Mouse (Mus musculus) MEL (cell line): ENCODE data around the gene Ces2e.

Source experiments
- CTCF ChIP-seq, 3 experiments: IDR thresholded peaks in 2 of 3; conservative IDR thresholded peaks in 1 of 3; 2 replicates each; pipeline ENCODE4 v1.5.1; 2011 to 2012; ENCODE audit warnings: low read length in 3 of 3, low read depth in 2 of 3, mild to moderate bottlenecking in 2 of 3, improper control_type of control experiment in 1 of 3, inconsistent platforms in 1 of 3, mixed read lengths in 1 of 3, moderate library complexity in 1 of 3; ENCODE audit not compliant: control insufficient read depth in 1 of 3, insufficient read depth in 1 of 3, poor library complexity in 1 of 3, severe bottlenecking in 1 of 3
- E2F4 ChIP-seq: IDR thresholded peaks from 2 replicates; pipeline ENCODE4 v1.6.1; 2011; ENCODE audit warnings: low read depth, low read length, improper control_type of control experiment, borderline replicate concordance
- EP300 ChIP-seq, 2 experiments: IDR thresholded peaks; 2 replicates each; pipeline ENCODE4 v1.6.1; 2011; ENCODE audit warnings: improper control_type of control experiment in 2 of 2, low read length in 2 of 2, low read depth in 1 of 2, mild to moderate bottlenecking in 1 of 2
- ETS1 ChIP-seq: IDR thresholded peaks from 2 replicates; pipeline ENCODE4 v1.6.1; 2012; ENCODE audit warnings: low read depth, mild to moderate bottlenecking, inconsistent platforms, low read length, improper control_type of control experiment, moderate library complexity
- JUND ChIP-seq: IDR thresholded peaks from 2 replicates; pipeline ENCODE4 v1.6.1; 2011; ENCODE audit warnings: low read depth, mild to moderate bottlenecking, improper control_type of control experiment, low read length
- MAFK ChIP-seq: IDR thresholded peaks from 2 replicates; pipeline ENCODE4 v1.6.1; 2011; ENCODE audit warnings: low read depth, mild to moderate bottlenecking, low read length, improper control_type of control experiment, borderline replicate concordance
- MXI1 ChIP-seq: IDR thresholded peaks from 2 replicates; pipeline ENCODE4 v1.6.1; 2011; ENCODE audit warnings: mild to moderate bottlenecking, low read depth, low read length, improper control_type of control experiment
- POLR2A ChIP-seq, 2 experiments: IDR thresholded peaks; 2 replicates each; pipeline ENCODE4 v1.6.1; 2011 to 2012; ENCODE audit warnings: low read length in 2 of 2, mild to moderate bottlenecking in 2 of 2, control low read depth in 1 of 2, improper control_type of control experiment in 1 of 2, low read depth in 1 of 2, moderate library complexity in 1 of 2; ENCODE audit not compliant: control insufficient read depth in 1 of 2, insufficient read depth in 1 of 2, poor library complexity in 1 of 2
- POLR2AphosphoS2 ChIP-seq: IDR thresholded peaks from 2 replicates; pipeline ENCODE4 v1.6.1; 2011; ENCODE audit warnings: low read length, improper control_type of control experiment
- SIN3A ChIP-seq: IDR thresholded peaks from 2 replicates; pipeline ENCODE4 v1.6.1; 2012; ENCODE audit warnings: low read length, improper control_type of control experiment, inconsistent platforms
- TAL1 ChIP-seq: IDR thresholded peaks from 2 replicates; pipeline ENCODE4 v1.6.1; 2012; ENCODE audit warnings: mild to moderate bottlenecking, inconsistent platforms, low read length, moderate library complexity, mixed read lengths
- USF2 ChIP-seq, 2 experiments: IDR thresholded peaks; 2 replicates each; pipeline ENCODE4 v1.6.1; 2011 to 2012; ENCODE audit warnings: improper control_type of control experiment in 2 of 2, low read length in 2 of 2, borderline replicate concordance in 1 of 2, inconsistent platforms in 1 of 2, low read depth in 1 of 2, mild to moderate bottlenecking in 1 of 2; ENCODE audit not compliant: insufficient read depth in 1 of 2
- ZNF384 ChIP-seq: IDR thresholded peaks from 2 replicates; pipeline ENCODE4 v1.6.1; 2012; ENCODE audit warnings: low read depth, mild to moderate bottlenecking, inconsistent platforms, low read length, improper control_type of control experiment

DNA sequence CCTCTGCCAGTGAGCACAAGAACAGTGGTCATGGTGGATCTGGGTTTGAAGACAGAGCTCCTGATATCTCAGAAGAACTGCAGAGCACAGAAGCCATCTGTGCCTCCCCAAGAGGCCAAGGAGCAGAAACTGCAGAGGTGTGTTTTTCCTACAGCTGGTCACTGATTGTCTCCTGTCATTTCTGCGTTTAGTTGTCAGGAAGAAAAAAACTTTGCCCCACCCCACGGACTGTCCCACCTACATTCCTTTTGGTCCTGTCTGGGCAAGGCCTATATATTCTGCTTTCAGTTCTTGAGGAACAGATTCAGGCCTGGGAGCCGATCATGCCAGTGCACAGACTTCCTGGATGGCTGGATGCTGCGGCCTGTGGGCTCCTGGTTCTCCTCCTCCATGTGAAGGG lies 21.0 kb downstream of the Ces2e start, which contains the start of gene Ces2f:
- TF ChIP-seq CTCF (IDR thresholded peaks at IDR 0.05 in 2 of 3, conservative IDR thresholded peaks at IDR 0.05 in 1 of 3; ENCODE audit: control insufficient read depth in 1 of 3, insufficient read depth in 1 of 3, low read depth in 2 of 3, low read length in 3 of 3, poor library complexity in 1 of 3, severe bottlenecking in 1 of 3) (no peak), POLR2A (IDR thresholded peaks at IDR 0.05; ENCODE audit: control insufficient read depth in 1 of 2, insufficient read depth in 1 of 2, low read depth in 1 of 2, low read length in 2 of 2, poor library complexity in 1 of 2) (no peak), SIN3A (no peak), USF2 (IDR thresholded peaks at IDR 0.05; ENCODE audit: borderline replicate concordance in 1 of 2, insufficient read depth in 1 of 2, low read depth in 1 of 2, low read length in 2 of 2) (no peak), EP300 (IDR thresholded peaks at IDR 0.05; ENCODE audit: low read depth in 1 of 2, low read length in 2 of 2) (no peak), ETS1 (no peak), POLR2AphosphoS2 (no peak), ZNF384 (no peak), MXI1 (no peak), E2F4 (no peak), TAL1 (no peak), MAFK (no peak), JUND (no peak)
